Mouse (Mus musculus): ENCODE data around the gene Rimbp2. TPM values are rescaled to one million over a fixed set of nuclear protein-coding genes. Genes with fewer than 3 reads are reported as not detected.
"Not testable (repeated sequence)": the region's sequence is repeated elsewhere in the genome, so short reads cannot be mapped to it uniquely, and the experiment has no call there.

The Rimbp2 gene
- polyA plus RNA-seq, 1 experiment from 2014 or later = not detected

DNA sequence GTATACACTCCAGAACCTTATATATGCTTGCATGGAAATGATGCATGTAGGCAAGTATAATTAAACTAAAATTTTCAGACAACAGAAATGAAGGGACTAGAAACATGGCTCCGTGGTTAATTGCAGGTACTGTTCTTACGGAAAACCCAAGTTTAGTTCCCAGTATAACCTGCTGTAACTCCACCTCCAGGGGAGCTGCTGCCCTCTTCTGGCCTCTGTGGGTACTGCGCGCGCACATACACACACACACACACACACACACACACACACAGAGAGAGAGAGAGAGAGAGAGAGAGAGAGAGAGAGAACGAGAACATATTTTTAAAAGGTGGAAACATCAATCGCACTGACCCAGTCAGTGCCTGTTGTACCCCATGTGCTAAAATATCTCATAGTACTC is 25.7 kb upstream of the Rimbp2 start:
- Histone ChIP-seq H3K27me3 (ENCODE audit: control insufficient read depth, insufficient read depth, low read depth, low read length) (no peaks in the 10 kb centered on the region), H3K4me3 (ENCODE audit: low read depth, low read length) (no peak overlapping the region), H3K9me3 (replicated peaks; ENCODE audit: control insufficient read depth, low read length) (no peaks in the 10 kb centered on the region; the same call in 1 of the 2 replicates), H3K4me2 (ENCODE audit: low read depth, low read length) (no peak overlapping the region), H3K4me1 (ENCODE audit: control insufficient read depth, low read depth, low read length) (no peaks in the 10 kb centered on the region), H3K27ac (ENCODE audit: low read length) (no peak overlapping the region), H3K9ac (ENCODE audit: low read depth, low read length) (no peak overlapping the region), H3K36me3 (ENCODE audit: control insufficient read depth, insufficient read depth) (no peaks in the 10 kb centered on the region)
- ATAC-seq (ENCODE audit: low read depth) = no peak
- WGBS (ENCODE audit: insufficient replicate concordance) = 79% methylated on average over 7 of the region's 7 CpGs

DNA sequence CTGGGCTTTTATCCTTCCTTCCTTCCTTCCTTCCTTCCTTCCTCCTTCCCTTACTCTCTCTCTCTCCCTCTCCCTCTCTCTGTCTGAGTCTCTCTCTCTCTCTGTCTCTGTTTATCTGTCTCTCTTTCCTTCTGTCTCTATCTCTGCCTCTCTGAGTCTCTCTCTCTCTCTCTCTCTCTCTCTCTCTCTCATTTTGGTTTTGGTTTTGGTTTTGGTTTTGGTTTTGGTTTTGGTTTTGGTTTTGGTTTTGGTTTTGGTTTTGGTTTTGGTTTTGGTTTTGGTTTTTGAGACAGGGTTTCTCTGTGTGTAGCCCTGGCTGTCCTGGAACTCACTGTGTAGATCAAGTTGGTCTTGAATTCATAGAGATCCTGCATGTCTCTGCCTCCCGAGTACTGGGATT is 24.2 kb upstream of the Rimbp2 start:
- H3K4me1 ChIP-seq (ENCODE audit: control insufficient read depth, low read depth, low read length); H3K27ac ChIP-seq (ENCODE audit: low read length); ATAC-seq (ENCODE audit: low read depth); H3K9me3 ChIP-seq (replicated peaks; ENCODE audit: control insufficient read depth, low read length); H3K27me3 ChIP-seq (ENCODE audit: control insufficient read depth, insufficient read depth, low read depth, low read length); H3K4me2 ChIP-seq (ENCODE audit: low read depth, low read length); H3K4me3 ChIP-seq (ENCODE audit: low read depth, low read length); H3K9ac ChIP-seq (ENCODE audit: low read depth, low read length); H3K36me3 ChIP-seq (ENCODE audit: control insufficient read depth, insufficient read depth): not testable (repeated sequence)
- 39% methylated on average over 1 of the region's 1 CpGs for WGBS (ENCODE audit: insufficient replicate concordance)

DNA sequence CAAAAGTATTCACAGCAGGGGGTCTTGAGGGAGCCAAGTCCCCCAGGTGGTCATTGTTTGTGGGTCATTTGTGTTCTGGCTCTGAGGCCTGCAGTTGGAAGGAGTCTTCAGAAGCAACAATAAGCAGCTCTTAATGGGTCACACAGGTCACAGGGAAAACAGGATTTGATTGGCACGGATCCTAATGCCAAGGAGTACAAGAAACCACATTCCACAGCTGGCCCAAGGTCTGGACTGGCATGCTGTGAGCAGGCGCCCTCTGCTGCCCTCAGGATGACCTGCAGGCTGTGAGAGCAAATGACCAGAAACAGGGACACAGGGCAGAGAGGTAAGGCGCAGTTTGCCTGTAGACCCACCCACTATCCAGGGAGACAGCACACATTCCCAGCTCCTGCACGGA is 23.0 kb upstream of the Rimbp2 start:
- H3K4me1 ChIP-seq (ENCODE audit: control insufficient read depth, low read depth, low read length) = no peaks in the 10 kb centered on the region
- no peaks in the 10 kb centered on the region; the same call in 1 of the 2 replicates for H3K9me3 ChIP-seq (replicated peaks; ENCODE audit: control insufficient read depth, low read length)
- no peak overlapping the region for H3K9ac ChIP-seq (ENCODE audit: low read depth, low read length)
- H3K27me3 ChIP-seq (ENCODE audit: control insufficient read depth, insufficient read depth, low read depth, low read length) = no peaks in the 10 kb centered on the region
- H3K4me2 ChIP-seq (ENCODE audit: low read depth, low read length) = no peak overlapping the region
- H3K27ac ChIP-seq (ENCODE audit: low read length) = no peak overlapping the region
- ATAC-seq (ENCODE audit: low read depth) = no peak
- H3K36me3 ChIP-seq (ENCODE audit: control insufficient read depth, insufficient read depth) = no peaks in the 10 kb centered on the region
- 34% methylated on average over 4 of the region's 4 CpGs for WGBS (ENCODE audit: insufficient replicate concordance)
- H3K4me3 ChIP-seq (ENCODE audit: low read depth, low read length) = no peak overlapping the region

DNA sequence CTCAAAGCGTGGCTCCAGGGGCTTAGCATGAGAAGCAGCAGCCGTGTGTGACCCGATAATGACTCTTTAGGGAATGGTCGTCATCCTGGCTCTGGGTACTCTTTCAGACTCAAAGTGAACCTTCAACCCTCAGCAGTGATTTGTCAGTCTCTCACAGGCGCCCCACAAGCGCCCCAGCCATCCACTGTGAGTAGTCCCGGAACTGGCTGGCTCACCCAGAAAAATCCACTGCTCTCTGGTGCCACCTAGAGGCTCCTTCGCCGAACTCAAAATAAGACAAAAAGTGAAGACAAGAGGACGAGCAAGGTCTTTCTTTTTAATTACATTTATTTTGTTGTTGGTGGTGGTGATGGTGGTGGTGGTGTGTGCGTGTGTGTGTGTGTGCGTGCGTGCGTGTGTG is 18.0 kb upstream of the Rimbp2 start:
- ATAC-seq (ENCODE audit: low read depth) = no peak
- no peaks in the 10 kb centered on the region for H3K4me1 ChIP-seq (ENCODE audit: control insufficient read depth, low read depth, low read length)
- H3K36me3 ChIP-seq (ENCODE audit: control insufficient read depth, insufficient read depth) = no peaks in the 10 kb centered on the region
- no peak overlapping the region for H3K4me3 ChIP-seq (ENCODE audit: low read depth, low read length)
- no peak overlapping the region for H3K4me2 ChIP-seq (ENCODE audit: low read depth, low read length)
- H3K9ac ChIP-seq (ENCODE audit: low read depth, low read length) = no peak overlapping the region
- H3K9me3 ChIP-seq (replicated peaks; ENCODE audit: control insufficient read depth, low read length) = peaks cover 3% of the 10 kb centered on the region; the same call in 1 of the 2 replicates
- WGBS (ENCODE audit: insufficient replicate concordance) = 15% methylated on average over 14 of the region's 14 CpGs
- no peak overlapping the region for H3K27ac ChIP-seq (ENCODE audit: low read length)
- H3K27me3 ChIP-seq (ENCODE audit: control insufficient read depth, insufficient read depth, low read depth, low read length) = no peaks in the 10 kb centered on the region

DNA sequence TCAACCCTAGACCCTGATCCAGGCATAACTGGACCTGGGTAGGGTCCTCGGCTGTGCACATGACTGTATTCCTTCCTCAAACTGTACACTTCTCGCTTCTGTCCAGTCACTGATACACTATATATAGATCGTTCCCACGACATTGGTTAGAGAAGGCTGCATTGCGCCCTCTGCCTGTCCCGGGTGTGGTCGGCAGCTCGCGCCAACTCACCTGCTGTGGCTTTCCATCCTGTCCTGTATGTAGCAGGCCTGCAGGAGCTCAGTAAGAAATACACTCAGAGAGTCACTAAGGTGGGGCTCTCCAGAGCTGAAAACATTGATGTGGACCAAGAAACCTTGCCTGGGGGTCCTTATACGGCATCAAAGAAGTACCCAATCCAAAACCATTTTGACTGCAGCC is 17.6 kb upstream of the Rimbp2 start:
- Histone ChIP-seq H3K27ac (ENCODE audit: low read length) (no peak overlapping the region), H3K4me2 (ENCODE audit: low read depth, low read length) (no peak overlapping the region), H3K36me3 (ENCODE audit: control insufficient read depth, insufficient read depth) (no peaks in the 10 kb centered on the region), H3K4me1 (ENCODE audit: control insufficient read depth, low read depth, low read length) (no peaks in the 10 kb centered on the region), H3K9me3 (replicated peaks; ENCODE audit: control insufficient read depth, low read length) (peaks cover 3% of the 10 kb centered on the region; the same call in 1 of the 2 replicates), H3K27me3 (ENCODE audit: control insufficient read depth, insufficient read depth, low read depth, low read length) (no peaks in the 10 kb centered on the region), H3K4me3 (ENCODE audit: low read depth, low read length) (no peak overlapping the region), H3K9ac (ENCODE audit: low read depth, low read length) (no peak overlapping the region)
- WGBS (ENCODE audit: insufficient replicate concordance) = 45% methylated on average over 10 of the region's 10 CpGs
- no peak for ATAC-seq (ENCODE audit: low read depth)

DNA sequence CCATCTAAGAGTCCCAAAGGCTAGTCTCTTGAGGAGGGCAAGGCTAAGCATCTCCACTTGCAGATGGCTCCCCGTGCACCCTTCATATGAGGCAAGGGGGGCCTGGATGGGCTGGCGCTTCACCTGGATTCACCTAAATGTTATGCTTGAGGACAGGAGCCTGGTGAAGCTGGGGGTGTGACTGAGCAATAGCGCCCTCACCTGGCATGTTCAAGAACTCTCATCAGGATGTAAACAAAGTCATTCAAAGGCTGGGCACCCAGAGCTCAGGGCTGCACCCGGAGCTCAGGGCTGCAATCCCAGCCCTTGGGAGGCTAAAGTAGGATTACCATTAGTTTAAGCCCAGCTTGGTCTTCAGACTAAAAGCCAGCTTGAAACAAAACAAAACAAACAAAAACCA is 11.1 kb upstream of the Rimbp2 start:
- no peak overlapping the region for H3K4me3 ChIP-seq (ENCODE audit: low read depth, low read length)
- no peak overlapping the region for H3K9ac ChIP-seq (ENCODE audit: low read depth, low read length)
- 39% methylated on average over 4 of the region's 4 CpGs for WGBS (ENCODE audit: insufficient replicate concordance)
- no peaks in the 10 kb centered on the region for H3K4me1 ChIP-seq (ENCODE audit: control insufficient read depth, low read depth, low read length)
- no peak for ATAC-seq (ENCODE audit: low read depth)
- H3K27ac ChIP-seq (ENCODE audit: low read length) = no peak overlapping the region
- peaks cover 5% of the 10 kb centered on the region; the same call in 1 of the 2 replicates for H3K9me3 ChIP-seq (replicated peaks; ENCODE audit: control insufficient read depth, low read length)
- no peaks in the 10 kb centered on the region for H3K27me3 ChIP-seq (ENCODE audit: control insufficient read depth, insufficient read depth, low read depth, low read length)
- H3K36me3 ChIP-seq (ENCODE audit: control insufficient read depth, insufficient read depth) = no peaks in the 10 kb centered on the region
- no peak overlapping the region for H3K4me2 ChIP-seq (ENCODE audit: low read depth, low read length)

DNA sequence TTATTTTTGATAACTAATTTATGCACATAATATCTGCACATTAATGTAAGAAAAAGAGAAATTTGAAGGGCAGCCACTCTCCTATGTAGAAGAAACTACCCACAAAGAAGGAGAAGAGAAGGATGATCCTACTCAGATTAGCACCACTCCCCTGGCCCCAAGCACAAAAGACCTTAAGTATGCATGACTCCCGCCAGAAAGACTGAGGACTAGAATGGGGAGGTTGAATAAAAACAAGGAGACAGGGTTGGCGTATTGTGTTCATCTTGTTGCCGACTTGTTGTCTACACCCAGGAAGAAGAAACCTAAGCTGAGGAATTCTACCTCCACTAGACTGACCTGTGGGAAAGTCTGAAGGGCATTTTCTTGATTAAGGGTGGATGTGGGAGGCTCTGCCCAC is 5.6 kb upstream of the Rimbp2 start:
- Histone ChIP-seq H3K27ac (ENCODE audit: low read length) (no peak overlapping the region), H3K4me3 (ENCODE audit: low read depth, low read length) (no peak overlapping the region), H3K9me3 (replicated peaks; ENCODE audit: control insufficient read depth, low read length) (peaks cover 2% of the 10 kb centered on the region; the same call in 1 of the 2 replicates), H3K27me3 (ENCODE audit: control insufficient read depth, insufficient read depth, low read depth, low read length) (no peaks in the 10 kb centered on the region), H3K4me2 (ENCODE audit: low read depth, low read length) (no peak overlapping the region), H3K9ac (ENCODE audit: low read depth, low read length) (no peak overlapping the region), H3K4me1 (ENCODE audit: control insufficient read depth, low read depth, low read length) (no peaks in the 10 kb centered on the region), H3K36me3 (ENCODE audit: control insufficient read depth, insufficient read depth) (no peaks in the 10 kb centered on the region)
- WGBS (ENCODE audit: insufficient replicate concordance) = 73% methylated on average over 3 of the region's 3 CpGs
- no peak for ATAC-seq (ENCODE audit: low read depth)

DNA sequence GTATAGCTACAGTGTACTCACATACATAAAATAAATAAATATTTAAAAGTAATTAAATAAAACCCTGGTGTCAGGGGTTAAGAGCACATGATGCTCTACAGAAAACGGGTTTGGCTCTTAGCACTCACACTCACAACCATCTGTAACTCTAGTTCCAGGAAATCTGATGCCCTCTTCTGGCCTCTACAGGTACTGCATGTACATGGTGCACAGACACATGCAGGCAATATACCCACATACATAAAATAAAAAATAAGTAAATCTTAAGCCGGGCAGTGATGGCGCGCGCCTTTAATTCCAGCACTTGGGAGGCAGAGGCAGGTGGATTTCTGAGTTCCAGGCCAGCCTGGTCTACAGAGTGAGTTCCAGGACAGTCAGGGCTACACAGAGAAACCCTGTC is 1.1 kb upstream of the Rimbp2 start:
- ATAC-seq (ENCODE audit: low read depth); H3K36me3 ChIP-seq (ENCODE audit: control insufficient read depth, insufficient read depth); H3K27ac ChIP-seq (ENCODE audit: low read length); H3K4me3 ChIP-seq (ENCODE audit: low read depth, low read length); H3K4me1 ChIP-seq (ENCODE audit: control insufficient read depth, low read depth, low read length); H3K27me3 ChIP-seq (ENCODE audit: control insufficient read depth, insufficient read depth, low read depth, low read length); H3K9ac ChIP-seq (ENCODE audit: low read depth, low read length); H3K9me3 ChIP-seq (replicated peaks; ENCODE audit: control insufficient read depth, low read length); H3K4me2 ChIP-seq (ENCODE audit: low read depth, low read length): not testable (repeated sequence)
- whole genome bisulfite sequencing (ENCODE audit: insufficient replicate concordance) = 80% methylated on average over 5 of the region's 5 CpGs

DNA sequence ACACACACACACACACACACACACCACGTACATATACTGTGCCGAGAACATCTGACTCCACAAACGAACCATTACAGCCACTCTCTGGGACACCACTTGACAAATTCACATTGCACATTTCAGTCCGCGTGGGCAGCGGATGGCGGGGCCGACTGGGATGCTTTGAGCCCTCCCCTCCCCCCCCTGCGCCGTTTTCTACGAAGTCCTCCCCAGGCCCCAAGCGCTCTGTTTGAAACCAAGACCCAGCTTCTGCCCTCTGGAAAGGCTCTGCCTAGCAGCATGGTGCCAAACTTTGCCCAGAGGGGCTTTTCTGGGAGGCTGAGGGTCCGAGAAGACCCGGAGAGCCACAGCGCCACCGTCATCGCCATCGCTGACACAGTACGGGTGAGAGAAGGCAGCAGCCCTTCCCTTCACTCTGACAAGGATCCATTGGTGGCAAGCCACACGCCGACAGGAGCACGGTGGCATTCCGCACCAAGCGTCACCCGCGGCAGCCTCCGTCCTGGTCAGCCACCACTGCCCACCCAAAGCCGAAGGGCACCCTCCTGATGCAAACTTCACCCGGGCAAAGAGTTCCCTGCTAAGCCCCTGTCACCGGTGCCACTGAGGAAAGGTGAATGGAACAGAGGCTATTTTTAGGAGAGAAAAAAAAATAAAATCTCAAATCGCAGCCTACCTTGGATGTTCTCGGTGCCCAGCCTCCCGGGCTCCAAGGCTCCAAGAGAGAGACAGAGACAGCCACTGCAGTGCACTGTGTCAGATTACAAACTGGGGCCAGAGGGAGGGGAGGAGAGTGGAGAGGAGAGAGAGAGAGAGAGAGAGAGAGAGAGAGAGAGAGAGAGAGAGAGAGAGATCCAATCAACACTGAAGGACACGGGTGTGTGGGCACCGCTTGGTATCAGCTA is 743 bp downstream of the Rimbp2 start:
- no peak overlapping the region for H3K4me2 ChIP-seq (ENCODE audit: low read depth, low read length)
- H3K27ac ChIP-seq (ENCODE audit: low read length) = no peak overlapping the region
- WGBS (ENCODE audit: insufficient replicate concordance) = 2% methylated on average over 35 of the region's 35 CpGs
- no peak overlapping the region for H3K9ac ChIP-seq (ENCODE audit: low read depth, low read length)
- H3K27me3 ChIP-seq (ENCODE audit: control insufficient read depth, insufficient read depth, low read depth, low read length) = peaks cover 6% of the 10 kb centered on the region
- H3K36me3 ChIP-seq (ENCODE audit: control insufficient read depth, insufficient read depth) = no peaks in the 10 kb centered on the region
- H3K4me1 ChIP-seq (ENCODE audit: control insufficient read depth, low read depth, low read length) = no peaks in the 10 kb centered on the region
- ATAC-seq (ENCODE audit: low read depth) = no peak
- no peak overlapping the region for H3K4me3 ChIP-seq (ENCODE audit: low read depth, low read length)
- H3K9me3 ChIP-seq (replicated peaks; ENCODE audit: control insufficient read depth, low read length) = no peaks in the 10 kb centered on the region

All from liver, embryonic 16.5 days (tissue).